Mouse (Mus musculus) embryonic fibroblast, embryonic 13.5 days (primary cell): ENCODE measurements at regions not wholly inside any gene's neighbourhood (a gene's known extent, or its start where the extent isn't known, plus 50 kb on each side); places are given as distances from the start of the nearest gene placed in this dataset.

ENCODE experiments used
- CTCF ChIP-seq: IDR thresholded peaks from 2 replicates; pipeline ENCODE4 v1.5.1; 2011; ENCODE audit warnings: mild to moderate bottlenecking, control low read depth, low read length, moderate library complexity, borderline replicate concordance; ENCODE audit not compliant: insufficient read depth
- POLR2A ChIP-seq: IDR thresholded peaks from 2 replicates; pipeline ENCODE4 v1.6.1; 2011; ENCODE audit warnings: low read depth, mild to moderate bottlenecking, control low read depth, low read length, moderate library complexity

GRCm38 (mm10) chr16:76768607-76769006 is 244.9 kb upstream of the Usp25 start:
- TF ChIP-seq CTCF, result peak; percentile 62; the same call in 1 of the 2 replicates
- TF ChIP-seq POLR2A, result no peak
